Mouse (Mus musculus): ENCODE results near the gene Zfp652. TPM values are rescaled to one million over a fixed set of nuclear protein-coding genes. Genes with fewer than 3 reads are reported as not detected.

Gene Zfp652
- polyA plus RNA-seq, 1 experiment from 2014 or later = 6.7 TPM

DNA sequence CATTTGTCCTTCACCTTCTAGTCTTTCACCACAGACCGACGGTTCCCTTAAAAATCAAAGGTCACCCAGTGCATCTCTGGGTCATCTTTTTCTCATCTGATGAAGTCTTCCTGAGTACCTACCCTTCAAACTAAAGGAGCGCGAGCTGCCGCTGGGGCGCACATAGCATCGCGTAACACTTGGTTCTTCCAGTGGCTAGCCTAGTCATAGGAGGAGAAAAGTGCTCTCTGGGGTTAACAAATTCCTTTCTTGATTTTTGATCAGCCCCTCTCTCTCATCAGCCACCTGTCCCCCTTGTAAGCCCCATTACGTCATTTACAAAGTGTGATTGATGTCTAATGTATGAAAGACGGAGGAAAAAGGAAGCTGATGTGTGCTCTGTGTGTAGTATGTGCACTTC lies 56.7 kb downstream of the Zfp652 start:
- H3K9ac ChIP-seq (ENCODE audit: low read length) = no peak overlapping the region
- H3K27me3 ChIP-seq (ENCODE audit: control insufficient read depth, insufficient read depth, low read length) = no peaks in the 10 kb centered on the region
- H3K36me3 ChIP-seq (ENCODE audit: control insufficient read depth, insufficient read depth, low read length) = peaks cover 37% of the 10 kb centered on the region
- H3K4me2 ChIP-seq (ENCODE audit: low read length) = no peak overlapping the region
- WGBS = 89% methylated on average over 10 of the region's 10 CpGs
- no peaks in the 10 kb centered on the region for H3K9me3 ChIP-seq (ENCODE audit: control insufficient read depth, low read length)
- no peak for ATAC-seq (ENCODE audit: insufficient number of reproducible peaks, insufficient read depth, low FRiP score, low read depth)
- no peak overlapping the region for H3K27ac ChIP-seq (replicated peaks in 1 of 2; ENCODE audit: control insufficient read depth in 1 of 2, insufficient read depth in 1 of 2, low read depth in 2 of 2, low read length in 2 of 2)
- no peak overlapping the region for H3K4me3 ChIP-seq (ENCODE audit: control insufficient read depth in 1 of 2, insufficient read depth in 1 of 2, low read depth in 1 of 2, low read length in 2 of 2)
- peaks cover 0 to 10% of the 10 kb centered on the region in 2 experiments; a peak in 2 of 4 replicates for H3K4me1 ChIP-seq (ENCODE audit: control insufficient read depth in 2 of 2, insufficient read depth in 2 of 2, low read length in 2 of 2)

DNA sequence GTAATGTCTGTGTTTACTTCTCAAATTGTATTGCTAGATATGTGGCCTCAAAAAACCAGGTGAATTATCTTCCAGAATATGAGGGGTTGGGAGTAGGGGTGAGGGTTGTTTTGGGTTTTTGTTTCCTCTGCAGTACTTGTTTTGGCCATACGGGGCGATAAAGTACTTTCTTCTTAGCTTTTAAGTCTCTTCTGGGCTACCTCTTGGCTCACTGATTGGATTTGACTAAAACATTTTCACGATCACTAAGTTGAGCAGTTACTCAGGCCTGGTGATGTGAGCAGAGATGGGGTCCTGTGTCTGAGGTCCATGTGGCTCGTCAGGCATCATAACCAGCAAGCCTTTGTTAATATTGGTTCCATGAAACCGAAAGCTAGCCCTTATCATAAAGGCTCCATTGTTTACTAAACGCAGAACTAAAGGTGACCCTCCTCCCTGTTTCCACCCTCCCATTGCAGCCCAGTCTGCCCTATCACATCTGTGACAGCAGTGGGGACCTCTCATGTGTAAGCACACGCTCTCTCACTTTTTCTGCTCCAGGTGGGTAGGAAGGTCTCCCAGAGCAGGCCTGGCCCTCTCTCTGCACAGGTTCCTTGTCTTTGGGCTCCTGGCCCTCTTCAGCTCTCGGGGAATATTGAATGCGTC lies 58.4 kb downstream of the Zfp652 start:
- Histone ChIP-seq H3K4me1 (ENCODE audit: control insufficient read depth in 2 of 2, insufficient read depth in 2 of 2, low read length in 2 of 2) (peaks cover 0 to 10% of the 10 kb centered on the region in 2 experiments; a peak in 2 of 4 replicates), H3K27me3 (ENCODE audit: control insufficient read depth, insufficient read depth, low read length) (no peaks in the 10 kb centered on the region), H3K9ac (ENCODE audit: low read length) (no peak overlapping the region), H3K4me2 (ENCODE audit: low read length) (no peak overlapping the region), H3K36me3 (ENCODE audit: control insufficient read depth, insufficient read depth, low read length) (peaks cover 28% of the 10 kb centered on the region), H3K27ac (replicated peaks in 1 of 2; ENCODE audit: control insufficient read depth in 1 of 2, insufficient read depth in 1 of 2, low read depth in 2 of 2, low read length in 2 of 2) (no peak overlapping the region; a peak in 1 of 4 replicates), H3K4me3 (ENCODE audit: control insufficient read depth in 1 of 2, insufficient read depth in 1 of 2, low read depth in 1 of 2, low read length in 2 of 2) (no peak overlapping the region), H3K9me3 (ENCODE audit: control insufficient read depth, low read length) (no peaks in the 10 kb centered on the region)
- ATAC-seq (ENCODE audit: insufficient number of reproducible peaks, insufficient read depth, low FRiP score, low read depth) = no peak
- 66% methylated on average over 9 of the region's 9 CpGs for WGBS

DNA sequence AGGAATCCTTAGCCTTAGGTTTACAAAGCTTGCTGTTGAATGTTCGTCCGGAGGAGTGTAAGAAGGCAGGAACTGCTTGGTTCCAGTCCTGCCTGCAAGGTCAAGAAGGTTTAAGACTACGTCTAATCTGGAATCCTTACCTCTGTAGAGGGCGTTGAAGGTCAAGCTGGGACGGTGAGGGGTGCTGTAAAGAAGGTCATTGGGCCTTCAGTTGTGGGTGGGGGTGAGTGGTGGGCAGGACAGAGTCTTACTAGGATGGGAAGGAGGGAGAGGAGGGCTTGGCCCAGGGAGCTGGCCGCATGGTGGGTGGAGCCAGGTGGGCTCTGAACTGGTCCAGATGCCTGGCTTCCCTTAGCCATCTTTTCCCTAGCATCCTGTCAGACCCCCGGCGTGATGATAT lies 59.2 kb downstream of the Zfp652 start:
- Histone ChIP-seq H3K27ac (replicated peaks in 1 of 2; ENCODE audit: control insufficient read depth in 1 of 2, insufficient read depth in 1 of 2, low read depth in 2 of 2, low read length in 2 of 2) (peak overlapping the region in 1 of 2 experiments; percentile 28; a peak in 1 of 4 replicates), H3K9ac (ENCODE audit: low read length) (no peak overlapping the region), H3K4me1 (ENCODE audit: control insufficient read depth in 2 of 2, insufficient read depth in 2 of 2, low read length in 2 of 2) (peaks cover 0 to 10% of the 10 kb centered on the region in 2 experiments; a peak in 2 of 4 replicates), H3K9me3 (ENCODE audit: control insufficient read depth, low read length) (no peaks in the 10 kb centered on the region), H3K4me3 (ENCODE audit: control insufficient read depth in 1 of 2, insufficient read depth in 1 of 2, low read depth in 1 of 2, low read length in 2 of 2) (no peak overlapping the region), H3K36me3 (ENCODE audit: control insufficient read depth, insufficient read depth, low read length) (peaks cover 26% of the 10 kb centered on the region), H3K27me3 (ENCODE audit: control insufficient read depth, insufficient read depth, low read length) (no peaks in the 10 kb centered on the region), H3K4me2 (ENCODE audit: low read length) (no peak overlapping the region)
- 80% methylated on average over 8 of the region's 8 CpGs for WGBS
- ATAC-seq (ENCODE audit: insufficient number of reproducible peaks, insufficient read depth, low FRiP score, low read depth) = no peak

DNA sequence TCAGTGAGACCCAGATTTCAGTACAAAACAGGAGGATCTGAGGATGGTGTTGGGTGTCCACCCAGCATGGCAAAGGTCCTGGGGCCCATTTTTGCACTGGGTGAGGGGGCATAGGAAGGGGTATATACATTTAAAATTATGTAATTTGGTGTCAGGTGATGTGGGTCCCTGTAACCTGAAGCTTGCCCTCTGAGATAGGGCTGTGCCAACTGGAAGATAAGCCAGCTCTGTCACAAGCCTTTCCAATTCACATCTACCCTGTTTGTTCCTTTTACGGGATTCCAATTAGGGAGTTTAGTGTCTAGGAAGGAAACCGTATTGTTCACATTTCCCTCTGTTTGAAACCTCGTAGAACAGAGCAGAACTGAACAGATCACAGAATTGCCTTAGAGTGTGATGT lies 60.8 kb downstream of the Zfp652 start:
- Histone ChIP-seq H3K27me3 (ENCODE audit: control insufficient read depth, insufficient read depth, low read length) (no peaks in the 10 kb centered on the region), H3K4me3 (ENCODE audit: control insufficient read depth in 1 of 2, insufficient read depth in 1 of 2, low read depth in 1 of 2, low read length in 2 of 2) (no peak overlapping the region), H3K36me3 (ENCODE audit: control insufficient read depth, insufficient read depth, low read length) (peaks cover 18% of the 10 kb centered on the region), H3K4me2 (ENCODE audit: low read length) (no peak overlapping the region), H3K27ac (replicated peaks in 1 of 2; ENCODE audit: control insufficient read depth in 1 of 2, insufficient read depth in 1 of 2, low read depth in 2 of 2, low read length in 2 of 2) (no peak overlapping the region), H3K9me3 (ENCODE audit: control insufficient read depth, low read length) (no peaks in the 10 kb centered on the region), H3K4me1 (ENCODE audit: control insufficient read depth in 2 of 2, insufficient read depth in 2 of 2, low read length in 2 of 2) (peaks cover 4 to 17% of the 10 kb centered on the region in 2 experiments; a peak in 3 of 4 replicates), H3K9ac (ENCODE audit: low read length) (no peak overlapping the region)
- 71% methylated on average over 3 of the region's 3 CpGs for WGBS
- no peak for ATAC-seq (ENCODE audit: insufficient number of reproducible peaks, insufficient read depth, low FRiP score, low read depth)

DNA sequence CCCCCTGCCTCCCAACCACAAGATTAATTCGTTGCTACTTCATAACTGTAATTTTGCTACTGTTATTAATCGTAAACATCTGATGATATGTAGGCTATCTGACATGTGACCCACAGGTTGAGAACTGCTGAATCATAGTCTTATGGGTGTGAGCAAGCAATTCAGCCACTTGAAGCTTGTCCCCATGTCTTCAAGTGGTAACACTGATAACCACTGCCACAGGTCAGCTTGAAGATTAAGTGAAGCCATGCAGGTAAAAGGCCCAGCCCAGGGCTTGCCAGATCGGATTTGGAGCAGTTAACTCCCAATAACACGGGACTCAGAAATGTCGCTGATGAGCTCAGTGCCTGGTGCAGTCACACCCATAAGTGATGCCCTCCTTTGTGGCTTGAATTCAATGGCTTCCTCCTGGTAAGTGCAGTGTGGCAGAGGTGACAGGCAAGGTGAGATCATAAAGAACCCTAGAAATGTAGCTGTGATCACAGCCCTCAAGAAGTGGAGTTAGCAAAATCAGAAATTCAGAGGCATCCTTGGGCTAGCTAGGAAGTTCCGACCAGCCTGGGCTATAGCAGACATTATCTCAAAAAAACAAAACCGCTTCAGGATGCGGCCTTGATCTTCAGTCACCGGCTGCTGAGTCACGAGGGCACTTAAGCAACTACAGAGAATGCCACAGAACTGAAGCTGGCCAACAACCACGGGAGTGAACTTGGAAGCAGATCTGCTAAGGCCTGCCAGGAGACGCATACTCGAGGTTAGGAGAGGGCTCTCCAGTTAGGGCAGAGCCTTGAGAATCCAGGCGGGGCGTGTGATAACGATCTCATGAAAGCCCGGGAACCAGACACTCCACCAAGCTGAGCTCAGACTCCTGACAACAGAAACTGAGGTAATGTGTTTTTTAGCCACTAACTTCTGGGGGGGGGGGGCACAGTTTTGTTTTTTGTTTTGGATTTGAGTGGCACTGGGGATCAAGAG lies 65.1 kb downstream of the Zfp652 start:
- no peaks in the 10 kb centered on the region for H3K9me3 ChIP-seq (ENCODE audit: control insufficient read depth, low read length)
- no peak overlapping the region for H3K4me3 ChIP-seq (ENCODE audit: control insufficient read depth in 1 of 2, insufficient read depth in 1 of 2, low read depth in 1 of 2, low read length in 2 of 2)
- peaks cover 4 to 12% of the 10 kb centered on the region in 2 experiments; a peak in 3 of 4 replicates for H3K4me1 ChIP-seq (ENCODE audit: control insufficient read depth in 2 of 2, insufficient read depth in 2 of 2, low read length in 2 of 2)
- 35% methylated on average over 17 of the region's 17 CpGs for WGBS
- ATAC-seq (ENCODE audit: insufficient number of reproducible peaks, insufficient read depth, low FRiP score, low read depth) = no peak
- no peaks in the 10 kb centered on the region for H3K27me3 ChIP-seq (ENCODE audit: control insufficient read depth, insufficient read depth, low read length)
- no peak overlapping the region for H3K9ac ChIP-seq (ENCODE audit: low read length)
- no peak overlapping the region for H3K4me2 ChIP-seq (ENCODE audit: low read length)
- no peak overlapping the region for H3K27ac ChIP-seq (replicated peaks in 1 of 2; ENCODE audit: control insufficient read depth in 1 of 2, insufficient read depth in 1 of 2, low read depth in 2 of 2, low read length in 2 of 2)
- no peaks in the 10 kb centered on the region; the same call in 1 of the 2 replicates for H3K36me3 ChIP-seq (ENCODE audit: control insufficient read depth, insufficient read depth, low read length)

DNA sequence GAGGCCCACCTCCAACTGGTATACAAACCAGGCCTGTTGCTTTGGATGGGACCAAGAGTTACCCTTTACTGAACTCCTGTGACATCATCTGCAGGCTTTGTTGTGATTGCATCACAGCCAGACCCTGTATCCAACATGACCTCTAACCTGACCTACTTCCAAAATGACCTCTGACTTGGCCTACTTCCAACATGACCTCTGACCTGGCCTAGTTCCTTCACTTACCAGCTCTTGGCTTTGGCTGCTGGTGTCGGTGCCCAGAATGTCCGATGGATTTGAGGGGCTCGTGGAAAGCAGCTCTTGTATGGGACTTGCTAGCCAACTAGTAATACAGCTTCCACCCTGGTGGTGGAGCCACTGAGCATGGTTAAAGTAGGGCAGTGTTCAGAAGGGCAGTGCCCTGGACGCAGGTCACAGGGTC lies 66.4 kb downstream of the Zfp652 start:
- Histone ChIP-seq H3K4me1 (ENCODE audit: control insufficient read depth in 2 of 2, insufficient read depth in 2 of 2, low read length in 2 of 2) (peaks cover 4 to 6% of the 10 kb centered on the region in 2 experiments; a peak in 3 of 4 replicates), H3K9me3 (ENCODE audit: control insufficient read depth, low read length) (no peaks in the 10 kb centered on the region), H3K4me2 (ENCODE audit: low read length) (no peak overlapping the region), H3K27ac (replicated peaks in 1 of 2; ENCODE audit: control insufficient read depth in 1 of 2, insufficient read depth in 1 of 2, low read depth in 2 of 2, low read length in 2 of 2) (no peak overlapping the region), H3K9ac (ENCODE audit: low read length) (no peak overlapping the region), H3K27me3 (ENCODE audit: control insufficient read depth, insufficient read depth, low read length) (no peaks in the 10 kb centered on the region), H3K36me3 (ENCODE audit: control insufficient read depth, insufficient read depth, low read length) (no peaks in the 10 kb centered on the region; the same call in 1 of the 2 replicates), H3K4me3 (ENCODE audit: control insufficient read depth in 1 of 2, insufficient read depth in 1 of 2, low read depth in 1 of 2, low read length in 2 of 2) (no peak overlapping the region)
- WGBS = 88% methylated on average over 4 of the region's 4 CpGs
- ATAC-seq (ENCODE audit: insufficient number of reproducible peaks, insufficient read depth, low FRiP score, low read depth) = no peak

DNA sequence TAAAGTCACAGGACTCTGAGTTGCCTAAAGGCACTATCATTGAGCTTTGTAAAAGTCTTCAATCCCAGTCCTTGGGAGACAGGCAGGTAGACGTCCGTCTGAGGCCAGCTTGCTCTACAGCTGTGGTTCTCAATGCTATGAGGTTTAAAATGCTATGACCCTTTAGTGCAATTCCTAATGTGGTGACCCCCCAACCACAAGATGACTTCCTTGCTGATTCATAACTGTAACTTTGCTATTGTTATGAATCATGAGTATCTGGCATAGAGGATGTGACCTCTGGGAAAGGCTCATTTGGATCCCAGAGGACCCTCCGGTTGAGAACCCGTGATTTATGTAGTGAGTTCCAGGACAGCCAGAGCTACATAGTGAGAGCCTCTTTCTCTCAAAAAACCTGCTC lies 66.9 kb downstream of the Zfp652 start:
- Histone ChIP-seq H3K9ac (ENCODE audit: low read length) (no peak overlapping the region), H3K4me3 (ENCODE audit: control insufficient read depth in 1 of 2, insufficient read depth in 1 of 2, low read depth in 1 of 2, low read length in 2 of 2) (no peak overlapping the region), H3K36me3 (ENCODE audit: control insufficient read depth, insufficient read depth, low read length) (no peaks in the 10 kb centered on the region; the same call in 1 of the 2 replicates), H3K9me3 (ENCODE audit: control insufficient read depth, low read length) (no peaks in the 10 kb centered on the region), H3K4me2 (ENCODE audit: low read length) (no peak overlapping the region), H3K27me3 (ENCODE audit: control insufficient read depth, insufficient read depth, low read length) (no peaks in the 10 kb centered on the region), H3K4me1 (ENCODE audit: control insufficient read depth in 2 of 2, insufficient read depth in 2 of 2, low read length in 2 of 2) (peaks cover 4 to 6% of the 10 kb centered on the region in 2 experiments; a peak in 3 of 4 replicates), H3K27ac (replicated peaks in 1 of 2; ENCODE audit: control insufficient read depth in 1 of 2, insufficient read depth in 1 of 2, low read depth in 2 of 2, low read length in 2 of 2) (no peak overlapping the region)
- 90% methylated on average over 4 of the region's 4 CpGs for WGBS
- ATAC-seq (ENCODE audit: insufficient number of reproducible peaks, insufficient read depth, low FRiP score, low read depth) = no peak

Measured in heart, embryonic 14.5 days (tissue).